Mouse (Mus musculus) embryonic facial prominence, embryonic 12.5 days (tissue): Measurements from ENCODE around the gene Pex5. TPM values are rescaled to one million over a fixed set of nuclear protein-coding genes. Genes with fewer than 3 reads are reported as not detected.

Source experiments
- ATAC-seq: fragments of 200-750 bp; cut with Nextera tagmentation; 2 replicates; pipeline ENCODE4 v1.8.0; 2017; ENCODE audit not compliant: insufficient number of reproducible peaks, insufficient read depth, low FRiP score, low TSS enrichment
- H3K27ac ChIP-seq: fragments of 300-500 bp; sonication (generic); 2 replicates; pipeline ENCODE4 v1.5.1; 2016; ENCODE audit warnings: mild to moderate bottlenecking
- H3K27me3 ChIP-seq: fragments of 300-500 bp; sonication (generic); 2 replicates; pipeline ENCODE4 v1.6.1; 2016; ENCODE audit warnings: mild to moderate bottlenecking, moderate library complexity
- H3K36me3 ChIP-seq: fragments of 300-500 bp; sonication (generic); 2 replicates; pipeline ENCODE4 v1.6.1; 2016; ENCODE audit warnings: mild to moderate bottlenecking
- H3K4me1 ChIP-seq: fragments of 300-500 bp; sonication (generic); 2 replicates; pipeline ENCODE4 v1.6.1; 2016
- H3K4me2 ChIP-seq: fragments of 300-500 bp; sonication (generic); replicated peaks from 2 replicates; pipeline ENCODE4 v1.6.1; 2016; ENCODE audit warnings: mild to moderate bottlenecking, moderate library complexity
- H3K4me3 ChIP-seq: fragments of 300-500 bp; sonication (generic); 2 replicates; pipeline ENCODE4 v1.5.1; 2016; ENCODE audit warnings: mild to moderate bottlenecking
- H3K9ac ChIP-seq: fragments of 300-500 bp; sonication (generic); 2 replicates; pipeline ENCODE4 v1.6.1; 2016; ENCODE audit warnings: mild to moderate bottlenecking, moderate library complexity
- H3K9me3 ChIP-seq: fragments of 300-500 bp; sonication (generic); 2 replicates; pipeline ENCODE4 v1.6.1; 2016; ENCODE audit warnings: mild to moderate bottlenecking, moderate library complexity
- WGBS: fragments of 180-500 bp; shearing (Covaris S2); methylation state at CpG from one replicate; pipeline ENCODE4 v1.1.7; 2016; 5-methylcytosine and 5-hydroxymethylcytosine counted together
- polyA plus RNA-seq: library from polyadenylated mRNA; unstranded; fragments of >200 nt; fragmentation: Nextera tagmentation; extraction: Ambion mirVana; gene quantifications from 2 replicates; pipeline ENCODE4 v1.2.1, GENCODE M21; 2016

Pex5 gene
- 59.1 and 64.5 TPM in 2 replicates for polyA plus RNA-seq

GRCm38 (mm10) chr6:124414927-124415325 lies at the start of gene Pex5:
Gene Pex5, minus strand, starts transcription at chr6:124415067.
- H3K9ac ChIP-seq: peak within 1 kb of the TSS; percentile 91
- H3K27me3 ChIP-seq: no peaks in the 10 kb centered on the region
- peak within 1 kb of the TSS; percentile 78 for H3K27ac ChIP-seq
- WGBS: under 1% methylated on average over 27 of the region's 36 CpGs
- peak within 1 kb of the TSS; percentile 82 for H3K4me2 ChIP-seq
- peak; percentile 91 for ATAC-seq
- no peaks in the 10 kb centered on the region for H3K9me3 ChIP-seq
- H3K4me1 ChIP-seq: peaks cover 13% of the 10 kb centered on the region; the same call in 1 of the 2 replicates
- peaks cover 7% of the 10 kb centered on the region for H3K36me3 ChIP-seq
- H3K4me3 ChIP-seq: peak within 1 kb of the TSS; percentile 95

GRCm38 (mm10) chr6:124463881-124464291 lies 49.0 kb upstream of the Pex5 start:
- peak overlapping the region; percentile 50 for H3K4me3 ChIP-seq
- H3K4me1 ChIP-seq: peaks cover 10% of the 10 kb centered on the region
- no peaks in the 10 kb centered on the region for H3K27me3 ChIP-seq
- no peak for ATAC-seq
- peak overlapping the region; percentile 58 for H3K9ac ChIP-seq
- no peaks in the 10 kb centered on the region for H3K9me3 ChIP-seq
- WGBS: 22% methylated on average over 8 of the region's 8 CpGs
- H3K4me2 ChIP-seq: peak overlapping the region; percentile 75
- no peak overlapping the region for H3K27ac ChIP-seq
- no peaks in the 10 kb centered on the region for H3K36me3 ChIP-seq

- no peaks in the 10 kb centered on the region for H3K27me3 ChIP-seq
- 80% methylated on average over 4 of the region's 4 CpGs for WGBS
- H3K36me3 ChIP-seq: no peaks in the 10 kb centered on the region
- no peak overlapping the region for H3K4me3 ChIP-seq
- H3K4me2 ChIP-seq: no peak overlapping the region
- no peak for ATAC-seq
- H3K9me3 ChIP-seq: no peaks in the 10 kb centered on the region
- H3K9ac ChIP-seq: no peak overlapping the region
- H3K4me1 ChIP-seq: peaks cover 5% of the 10 kb centered on the region; the same call in 1 of the 2 replicates
- no peak overlapping the region for H3K27ac ChIP-seq
These were observed 44.5 kb upstream of the Pex5 start for GRCm38 (mm10) chr6:124459388-124459787.

GRCm38 (mm10) chr6:124458505-124458904 lies 43.6 kb upstream of the Pex5 start:
- H3K9me3 ChIP-seq: no peaks in the 10 kb centered on the region
- no peak overlapping the region for H3K4me3 ChIP-seq
- no peak overlapping the region for H3K27ac ChIP-seq
- ATAC-seq: no peak
- H3K36me3 ChIP-seq: no peaks in the 10 kb centered on the region
- H3K27me3 ChIP-seq: no peaks in the 10 kb centered on the region
- no peak overlapping the region for H3K9ac ChIP-seq
- no peaks in the 10 kb centered on the region for H3K4me1 ChIP-seq
- WGBS: 82% methylated on average over 11 of the region's 11 CpGs
- no peak overlapping the region for H3K4me2 ChIP-seq

- 86% methylated on average over 5 of the region's 5 CpGs for WGBS
- Histone ChIP-seq H3K9me3 (no peaks in the 10 kb centered on the region), H3K9ac (no peak overlapping the region), H3K27me3 (no peaks in the 10 kb centered on the region), H3K4me3 (no peak overlapping the region), H3K27ac (no peak overlapping the region), H3K4me1 (no peaks in the 10 kb centered on the region), H3K4me2 (no peak overlapping the region), H3K36me3 (no peaks in the 10 kb centered on the region)
- ATAC-seq: no peak
These were observed 43.0 kb upstream of the Pex5 start for GRCm38 (mm10) chr6:124457827-124458226.

- ATAC-seq: no peak
- 91% methylated on average over 5 of the region's 5 CpGs for WGBS
- no peaks in the 10 kb centered on the region for H3K9me3 ChIP-seq
These were observed 41.4 kb upstream of the Pex5 start for GRCm38 (mm10) chr6:124456243-124456642.

GRCm38 (mm10) chr6:124453756-124454155 lies 38.9 kb upstream of the Pex5 start:
- 45% methylated on average over 4 of the region's 4 CpGs for WGBS
- Histone ChIP-seq H3K4me2 (no peak overlapping the region), H3K9ac (no peak overlapping the region), H3K36me3 (peaks cover 3% of the 10 kb centered on the region; the same call in 1 of the 2 replicates), H3K4me3 (no peak overlapping the region), H3K27me3 (no peaks in the 10 kb centered on the region), H3K27ac (no peak overlapping the region), H3K9me3 (no peaks in the 10 kb centered on the region), H3K4me1 (no peaks in the 10 kb centered on the region)
- no peak for ATAC-seq

More at GRCm38 (mm10) chr6:124456243-124456642, 41.4 kb upstream of the Pex5 start:
- Histone ChIP-seq H3K4me3 (no peak overlapping the region), H3K27me3 (no peaks in the 10 kb centered on the region), H3K27ac (no peak overlapping the region), H3K4me2 (no peak overlapping the region), H3K36me3 (no peaks in the 10 kb centered on the region), H3K4me1 (no peaks in the 10 kb centered on the region), H3K9ac (no peak overlapping the region)

- Histone ChIP-seq H3K4me2 (no peak overlapping the region), H3K9me3 (no peaks in the 10 kb centered on the region), H3K36me3 (peaks cover 3% of the 10 kb centered on the region; the same call in 1 of the 2 replicates), H3K9ac (no peak overlapping the region), H3K27me3 (no peaks in the 10 kb centered on the region), H3K4me1 (no peaks in the 10 kb centered on the region), H3K4me3 (no peak overlapping the region), H3K27ac (no peak overlapping the region)
- WGBS: 70% methylated on average over 3 of the region's 3 CpGs
- ATAC-seq: no peak
These were observed 37.1 kb upstream of the Pex5 start for GRCm38 (mm10) chr6:124451995-124452394.

- Histone ChIP-seq H3K9me3 (no peaks in the 10 kb centered on the region), H3K36me3 (peaks cover 3% of the 10 kb centered on the region; the same call in 1 of the 2 replicates), H3K27ac (no peak overlapping the region), H3K27me3 (no peaks in the 10 kb centered on the region), H3K4me3 (no peak overlapping the region), H3K4me2 (no peak overlapping the region), H3K9ac (no peak overlapping the region), H3K4me1 (no peaks in the 10 kb centered on the region)
- 81% methylated on average over 18 of the region's 18 CpGs for WGBS
- no peak for ATAC-seq
These were observed 35.0 kb upstream of the Pex5 start for GRCm38 (mm10) chr6:124449668-124450383.

GRCm38 (mm10) chr6:124448959-124449667 lies 34.2 kb upstream of the Pex5 start:
- no peaks in the 10 kb centered on the region for H3K9me3 ChIP-seq
- ATAC-seq: no peak
- 92% methylated on average over 16 of the region's 16 CpGs for WGBS
- no peaks in the 10 kb centered on the region for H3K4me1 ChIP-seq
- H3K4me3 ChIP-seq: no peak overlapping the region
- H3K36me3 ChIP-seq: peaks cover 3% of the 10 kb centered on the region; the same call in 1 of the 2 replicates
- H3K27me3 ChIP-seq: no peaks in the 10 kb centered on the region
- H3K27ac ChIP-seq: no peak overlapping the region
- no peak overlapping the region for H3K4me2 ChIP-seq
- no peak overlapping the region for H3K9ac ChIP-seq

- 74% methylated on average over 10 of the region's 10 CpGs for WGBS
These were observed 33.5 kb upstream of the Pex5 start for GRCm38 (mm10) chr6:124448186-124448852.

More at GRCm38 (mm10) chr6:124448186-124448852, 33.5 kb upstream of the Pex5 start:
- H3K27ac ChIP-seq: no peak overlapping the region
- H3K4me3 ChIP-seq: no peak overlapping the region
- ATAC-seq: no peak
- H3K9me3 ChIP-seq: no peaks in the 10 kb centered on the region
- peaks cover 3% of the 10 kb centered on the region; the same call in 1 of the 2 replicates for H3K36me3 ChIP-seq
- no peaks in the 10 kb centered on the region for H3K27me3 ChIP-seq
- H3K4me2 ChIP-seq: no peak overlapping the region
- no peaks in the 10 kb centered on the region for H3K4me1 ChIP-seq
- no peak overlapping the region for H3K9ac ChIP-seq
